Mouse (Mus musculus): ENCODE data around the gene Gfi1b. TPM values are rescaled to one million over a fixed set of nuclear protein-coding genes. Genes with fewer than 3 reads are reported as not detected.

Gene Gfi1b
- polyA plus RNA-seq, 1 experiment from 2014 or later, result 52.2 TPM

- ATAC-seq, result no peak
- Histone ChIP-seq H3K4me1 (ENCODE audit: insufficient read depth) (peaks cover 52% of the 10 kb centered on the region), H3K27ac (ENCODE audit: low read depth) (peak overlapping the region; percentile 70), H3K36me3 (replicated peaks; ENCODE audit: insufficient read depth, low read length) (no peaks in the 10 kb centered on the region), H3K9me3 (ENCODE audit: low read length) (no peaks in the 10 kb centered on the region), H3K9ac (replicated peaks) (peak overlapping the region; percentile 35), H3K27me3 (ENCODE audit: insufficient read depth, low read length) (no peaks in the 10 kb centered on the region), H3K4me2 (ENCODE audit: low read depth, low read length) (peak overlapping the region; percentile 52; the same call in 1 of the 2 replicates), H3K4me3 (ENCODE audit: low read depth, low read length) (no peak overlapping the region)
- 21% methylated on average over 12 of the region's 12 CpGs for WGBS (ENCODE audit: insufficient replicate concordance)
- peak; percentile 31 for DNase-seq
- TF ChIP-seq CTCF (IDR thresholded peaks at IDR 0.05; ENCODE audit: low read depth) (no peak), EP300 (IDR thresholded peaks at IDR 0.05; ENCODE audit: low read depth) (peak; percentile 42; the same call in 1 of the 2 replicates)
Observed at GRCm38 (mm10) chr2:28598692-28599568, 22.9 kb downstream of the Gfi1b start.

- DNase-seq (peak; percentile 63), ATAC-seq (peak; percentile 61)
- H3K27me3 ChIP-seq (ENCODE audit: insufficient read depth, low read length), result no peaks in the 10 kb centered on the region
- peak overlapping the region; percentile 52 for H3K4me2 ChIP-seq (ENCODE audit: low read depth, low read length)
- no peaks in the 10 kb centered on the region for H3K36me3 ChIP-seq (replicated peaks; ENCODE audit: insufficient read depth, low read length)
- peak overlapping the region; percentile 48 for H3K9ac ChIP-seq (replicated peaks)
- peaks cover 55% of the 10 kb centered on the region for H3K4me1 ChIP-seq (ENCODE audit: insufficient read depth)
- TF ChIP-seq EP300 (IDR thresholded peaks at IDR 0.05; ENCODE audit: low read depth), result peak; percentile 99
- no peak for TF ChIP-seq CTCF (IDR thresholded peaks at IDR 0.05; ENCODE audit: low read depth)
- no peaks in the 10 kb centered on the region for H3K9me3 ChIP-seq (ENCODE audit: low read length)
- H3K27ac ChIP-seq (ENCODE audit: low read depth), result peak overlapping the region; percentile 70
- H3K4me3 ChIP-seq (ENCODE audit: low read depth, low read length), result no peak overlapping the region
- WGBS (ENCODE audit: insufficient replicate concordance), result 39% methylated on average over 7 of the region's 7 CpGs
Observed at GRCm38 (mm10) chr2:28597733-28598547, 23.8 kb downstream of the Gfi1b start.

- no peak overlapping the region for H3K4me3 ChIP-seq (ENCODE audit: low read depth, low read length)
- no peak overlapping the region; the same call in 1 of the 2 replicates for H3K9ac ChIP-seq (replicated peaks)
- TF ChIP-seq CTCF (IDR thresholded peaks at IDR 0.05; ENCODE audit: low read depth) (peak; percentile 85), EP300 (IDR thresholded peaks at IDR 0.05; ENCODE audit: low read depth) (peak; percentile 37; the same call in 1 of the 2 replicates)
- no peaks in the 10 kb centered on the region for H3K36me3 ChIP-seq (replicated peaks; ENCODE audit: insufficient read depth, low read length)
- DNase-seq, result peak; percentile 80
- H3K9me3 ChIP-seq (ENCODE audit: low read length), result no peaks in the 10 kb centered on the region
- no peaks in the 10 kb centered on the region for H3K27me3 ChIP-seq (ENCODE audit: insufficient read depth, low read length)
- no peak overlapping the region for H3K4me2 ChIP-seq (ENCODE audit: low read depth, low read length)
- H3K27ac ChIP-seq (ENCODE audit: low read depth), result peak overlapping the region; percentile 70
- 75% methylated on average over 7 of the region's 7 CpGs for WGBS (ENCODE audit: insufficient replicate concordance)
- ATAC-seq, result no peak
- peaks cover 55% of the 10 kb centered on the region for H3K4me1 ChIP-seq (ENCODE audit: insufficient read depth)
Observed at GRCm38 (mm10) chr2:28596998-28597397, 24.8 kb downstream of the Gfi1b start.

- Histone ChIP-seq H3K9me3 (ENCODE audit: low read length) (no peaks in the 10 kb centered on the region), H3K9ac (replicated peaks) (no peak overlapping the region), H3K27ac (ENCODE audit: low read depth) (peak overlapping the region; percentile 49; the same call in 1 of the 2 replicates), H3K4me2 (ENCODE audit: low read depth, low read length) (no peak overlapping the region), H3K4me3 (ENCODE audit: low read depth, low read length) (no peak overlapping the region), H3K27me3 (ENCODE audit: insufficient read depth, low read length) (no peaks in the 10 kb centered on the region), H3K4me1 (ENCODE audit: insufficient read depth) (peaks cover 47% of the 10 kb centered on the region), H3K36me3 (replicated peaks; ENCODE audit: insufficient read depth, low read length) (no peaks in the 10 kb centered on the region)
- peak; percentile 95 for TF ChIP-seq EP300 (IDR thresholded peaks at IDR 0.05; ENCODE audit: low read depth)
- no peak for TF ChIP-seq CTCF (IDR thresholded peaks at IDR 0.05; ENCODE audit: low read depth)
- 52% methylated on average over 7 of the region's 7 CpGs for WGBS (ENCODE audit: insufficient replicate concordance)
- ATAC-seq (peak; percentile 67), DNase-seq (peak; percentile 24)
Observed at GRCm38 (mm10) chr2:28596021-28596420, 25.8 kb downstream of the Gfi1b start.

- 3% methylated on average over 15 of the region's 15 CpGs for WGBS (ENCODE audit: insufficient replicate concordance)
- Histone ChIP-seq H3K27ac (ENCODE audit: low read depth) (no peak overlapping the region), H3K36me3 (replicated peaks; ENCODE audit: insufficient read depth, low read length) (no peaks in the 10 kb centered on the region), H3K4me3 (ENCODE audit: low read depth, low read length) (no peak overlapping the region), H3K4me2 (ENCODE audit: low read depth, low read length) (peak overlapping the region; percentile 64), H3K9me3 (ENCODE audit: low read length) (no peaks in the 10 kb centered on the region), H3K4me1 (ENCODE audit: insufficient read depth) (peaks cover 14% of the 10 kb centered on the region), H3K9ac (replicated peaks) (no peak overlapping the region; the same call in 1 of the 2 replicates), H3K27me3 (ENCODE audit: insufficient read depth, low read length) (no peaks in the 10 kb centered on the region)
- DNase-seq (peak; percentile 87), ATAC-seq (peak; percentile 51)
- no peak for TF ChIP-seq EP300 (IDR thresholded peaks at IDR 0.05; ENCODE audit: low read depth)
- TF ChIP-seq CTCF (IDR thresholded peaks at IDR 0.05; ENCODE audit: low read depth), result peak; percentile 99
Observed at GRCm38 (mm10) chr2:28592809-28593208, 29.0 kb downstream of the Gfi1b start.

- Histone ChIP-seq H3K4me3 (ENCODE audit: low read depth, low read length) (no peak overlapping the region), H3K9me3 (ENCODE audit: low read length) (no peaks in the 10 kb centered on the region), H3K4me2 (ENCODE audit: low read depth, low read length) (no peak overlapping the region), H3K4me1 (ENCODE audit: insufficient read depth) (peaks cover 9% of the 10 kb centered on the region), H3K27me3 (ENCODE audit: insufficient read depth, low read length) (no peaks in the 10 kb centered on the region), H3K27ac (ENCODE audit: low read depth) (no peak overlapping the region), H3K36me3 (replicated peaks; ENCODE audit: insufficient read depth, low read length) (no peaks in the 10 kb centered on the region), H3K9ac (replicated peaks) (no peak overlapping the region)
- DNase-seq (no peak), ATAC-seq (no peak)
- TF ChIP-seq EP300 (IDR thresholded peaks at IDR 0.05; ENCODE audit: low read depth) (no peak), CTCF (IDR thresholded peaks at IDR 0.05; ENCODE audit: low read depth) (no peak)
- WGBS (ENCODE audit: insufficient replicate concordance), result 39% methylated on average over 2 of the region's 2 CpGs
Observed at GRCm38 (mm10) chr2:28591479-28591878, 30.3 kb downstream of the Gfi1b start.
